Mouse (Mus musculus) CH12F3 (cell line): ENCODE measurements around the gene Vamp1.
"Not testable (repeated sequence)": the region's sequence is repeated elsewhere in the genome, so short reads cannot be mapped to it uniquely, and the experiment has no call there.

Experiments used
- in situ Hi-C: fragments of 300-500 bp; cut with MboI; formaldehyde crosslinking; loops from 2 replicates; pipeline ENCODE4 v1.14.3; 2020; ENCODE audit warnings: low sequenced_read_pairs

The Vamp1 gene

GRCm38 (mm10) chr6:125240617-125241016 is 25.3 kb downstream of the Vamp1 start:
- in situ Hi-C loops: no loop called here

- in situ Hi-C loops: no loop called here
These were observed 26.2 kb downstream of the Vamp1 start for GRCm38 (mm10) chr6:125241566-125241965.

GRCm38 (mm10) chr6:125244551-125244950 is 29.2 kb downstream of the Vamp1 start:
- in situ Hi-C loops: no loop called here

GRCm38 (mm10) chr6:125252285-125252684 is 36.9 kb downstream of the Vamp1 start:
- in situ Hi-C loops: no loop called here

GRCm38 (mm10) chr6:125252711-125253110 is 37.4 kb downstream of the Vamp1 start:
- in situ Hi-C loops: no loop called here

- in situ Hi-C loops: no loop called here
These were observed 38.7 kb downstream of the Vamp1 start for GRCm38 (mm10) chr6:125253863-125254715.

GRCm38 (mm10) chr6:125255516-125256044 is 40.2 kb downstream of the Vamp1 start:
- in situ Hi-C loops: no loop called here

- in situ Hi-C loops: no loop called here
These were observed 41.0 kb downstream of the Vamp1 start for GRCm38 (mm10) chr6:125256222-125256966.

- in situ Hi-C loops: no loop called here
These were observed 44.7 kb downstream of the Vamp1 start for GRCm38 (mm10) chr6:125260006-125260555.

GRCm38 (mm10) chr6:125264219-125264618 is 48.9 kb downstream of the Vamp1 start:
- in situ Hi-C loops: no loop called here

GRCm38 (mm10) chr6:125265239-125265638 is 49.9 kb downstream of the Vamp1 start:
- in situ Hi-C loops: no loop called here

GRCm38 (mm10) chr6:125266091-125266490 is 50.7 kb downstream of the Vamp1 start:
- in situ Hi-C loops: no loop called here

GRCm38 (mm10) chr6:125266600-125266999 is 51.2 kb downstream of the Vamp1 start:
- in situ Hi-C loops: not testable (repeated sequence)

GRCm38 (mm10) chr6:125267469-125267868 is 52.1 kb downstream of the Vamp1 start:
- in situ Hi-C loops: no loop called here

- in situ Hi-C loops: no loop called here
These were observed 53.4 kb downstream of the Vamp1 start for GRCm38 (mm10) chr6:125268799-125269198.

- in situ Hi-C loops: loop anchor here (5.0 to 10.0 kb wide), 2 partner anchors 44 to 117 kb away; no protein-coding TSS in a partner anchor
These were observed 56.3 kb downstream of the Vamp1 start for GRCm38 (mm10) chr6:125271455-125272227.

GRCm38 (mm10) chr6:125272228-125272785 is 57.0 kb downstream of the Vamp1 start:
- in situ Hi-C loops: loop anchor here (5.0 to 10.0 kb wide), 2 partner anchors 45 to 118 kb away; no protein-coding TSS in a partner anchor

GRCm38 (mm10) chr6:125274841-125275563 is 59.7 kb downstream of the Vamp1 start:
- in situ Hi-C loops: loop anchor here (5.0 to 10.0 kb wide), 2 partner anchors 48 to 120 kb away; no protein-coding TSS in a partner anchor

GRCm38 (mm10) chr6:125279729-125280128 is 64.4 kb downstream of the Vamp1 start:
- in situ Hi-C loops: loop anchor here (10.0 kb wide), 1 partner anchor 125 kb away; no protein-coding TSS in a partner anchor
